Mouse (Mus musculus) liver, embryonic 16.5 days (tissue): Measurements from ENCODE around the gene Iqck. TPM values are rescaled to one million over a fixed set of nuclear protein-coding genes. Genes with fewer than 3 reads are reported as not detected.

ENCODE experiments used
- ATAC-seq: fragments of 200-750 bp; cut with Nextera tagmentation; 2 replicates; pipeline ENCODE4 v1.8.0; 2017; ENCODE audit warnings: low read depth, mild to moderate bottlenecking, moderate number of reproducible peaks, moderate library complexity
- H3K27ac ChIP-seq: fragments of 300-500 bp; sonication (generic); 2 replicates; pipeline ENCODE4 v1.5.1; 2014; ENCODE audit warnings: mild to moderate bottlenecking, low read length
- H3K27me3 ChIP-seq: fragments of 300-500 bp; sonication (generic); 2 replicates; pipeline ENCODE4 v1.6.1; 2014; ENCODE audit warnings: low read depth, low read length, mixed read lengths; ENCODE audit not compliant: control insufficient read depth, insufficient read depth
- H3K36me3 ChIP-seq: fragments of 300-500 bp; sonication (generic); 2 replicates; pipeline ENCODE4 v1.6.1; 2014; ENCODE audit warnings: mild to moderate bottlenecking; ENCODE audit not compliant: control insufficient read depth, insufficient read depth
- H3K4me1 ChIP-seq: fragments of 300-500 bp; sonication (generic); 2 replicates; pipeline ENCODE4 v1.6.1; 2014; ENCODE audit warnings: low read depth, low read length, mixed read lengths; ENCODE audit not compliant: control insufficient read depth
- H3K4me2 ChIP-seq: fragments of 300-500 bp; sonication (generic); 2 replicates; pipeline ENCODE4 v1.6.1; 2014; ENCODE audit warnings: low read depth, low read length, mixed read lengths
- H3K4me3 ChIP-seq: fragments of 300-500 bp; sonication (generic); 2 replicates; pipeline ENCODE4 v1.5.1; 2014; ENCODE audit warnings: low read depth, mild to moderate bottlenecking, low read length
- H3K9ac ChIP-seq: fragments of 300-500 bp; sonication (generic); 2 replicates; pipeline ENCODE4 v1.6.1; 2014; ENCODE audit warnings: low read depth, low read length
- H3K9me3 ChIP-seq: fragments of 300-500 bp; sonication (generic); replicated peaks from 2 replicates; pipeline ENCODE4 v1.6.1; 2016; ENCODE audit warnings: low read length; ENCODE audit not compliant: control insufficient read depth
- WGBS: fragments of 180-500 bp; shearing (Covaris S2); extraction: QIAGEN DNeasy Blood & Tissue Kit; methylation state at CpG from one replicate; pipeline ENCODE4 v1.1.7; 2014; ENCODE audit not compliant: insufficient replicate concordance; 5-methylcytosine and 5-hydroxymethylcytosine counted together
- polyA plus RNA-seq: library from polyadenylated mRNA; unstranded; fragments of >200 nt; fragmentation: Nextera tagmentation; extraction: Ambion mirVana; gene quantifications from 2 replicates; pipeline ENCODE4 v1.2.1, GENCODE M21; 2015

Gene Iqck
- polyA plus RNA-seq, 1 experiment from 2014 or later, result 0.26 TPM

DNA sequence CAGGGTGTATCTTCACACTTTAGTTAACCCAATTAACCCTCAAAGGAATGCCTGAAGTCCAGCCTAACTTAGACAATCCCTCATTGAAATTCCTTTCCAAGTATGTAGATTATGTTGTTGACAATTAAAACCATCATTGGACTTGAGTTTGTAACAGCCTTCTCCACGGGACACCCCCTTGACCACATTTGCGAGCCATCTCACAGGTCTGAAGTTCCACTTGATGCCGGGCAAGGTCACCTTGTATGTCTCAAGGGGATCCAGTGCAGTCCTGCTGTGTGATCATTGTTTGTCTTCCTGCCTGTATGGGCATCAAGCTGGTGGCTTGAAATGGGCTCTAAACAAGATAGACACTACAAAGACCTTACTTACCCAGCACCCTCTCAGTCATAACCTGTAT lies 113.3 kb downstream of the Iqck start:
- no peaks in the 10 kb centered on the region for H3K4me1 ChIP-seq
- no peaks in the 10 kb centered on the region for H3K36me3 ChIP-seq
- H3K4me2 ChIP-seq, result no peak overlapping the region
- no peak for ATAC-seq
- no peak overlapping the region for H3K9ac ChIP-seq
- no peaks in the 10 kb centered on the region for H3K9me3 ChIP-seq
- 64% methylated on average over 3 of the region's 3 CpGs for WGBS
- H3K27me3 ChIP-seq, result no peaks in the 10 kb centered on the region
- H3K4me3 ChIP-seq, result no peak overlapping the region
- no peak overlapping the region for H3K27ac ChIP-seq

DNA sequence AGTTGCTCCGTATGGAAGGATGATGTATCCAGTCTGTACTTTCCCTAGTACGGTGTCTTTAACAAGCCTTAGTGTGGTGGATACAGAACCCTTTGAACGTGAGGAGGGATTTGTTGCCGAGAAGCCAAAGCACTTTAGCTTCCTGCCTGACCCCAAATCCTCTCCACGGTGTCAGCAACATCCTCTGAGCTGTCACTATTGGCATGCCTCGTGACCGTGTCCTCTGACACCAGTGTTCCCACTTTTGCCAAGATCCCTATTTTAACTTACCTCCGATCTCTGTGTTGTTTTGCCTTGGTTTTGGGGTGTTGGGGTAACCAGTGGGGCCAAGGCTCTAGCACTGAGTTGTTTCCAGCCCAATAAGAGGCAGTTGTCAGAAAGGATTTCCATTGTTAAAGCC lies 115.9 kb downstream of the Iqck start:
- no peak overlapping the region for H3K4me3 ChIP-seq
- no peak overlapping the region for H3K27ac ChIP-seq
- no peak for ATAC-seq
- no peaks in the 10 kb centered on the region for H3K9me3 ChIP-seq
- 63% methylated on average over 8 of the region's 8 CpGs for WGBS
- no peak overlapping the region for H3K9ac ChIP-seq
- no peak overlapping the region for H3K4me2 ChIP-seq
- H3K4me1 ChIP-seq, result no peaks in the 10 kb centered on the region
- no peaks in the 10 kb centered on the region for H3K36me3 ChIP-seq
- no peaks in the 10 kb centered on the region for H3K27me3 ChIP-seq

- no peak overlapping the region for H3K9ac ChIP-seq
- H3K4me2 ChIP-seq, result no peak overlapping the region
- H3K9me3 ChIP-seq, result no peaks in the 10 kb centered on the region
- H3K4me1 ChIP-seq, result no peaks in the 10 kb centered on the region
- no peak overlapping the region for H3K27ac ChIP-seq
- no peak for ATAC-seq
- H3K27me3 ChIP-seq, result no peaks in the 10 kb centered on the region
- 63% methylated on average over 5 of the region's 5 CpGs for WGBS
- H3K4me3 ChIP-seq, result no peak overlapping the region
- no peaks in the 10 kb centered on the region for H3K36me3 ChIP-seq
Measured at GRCm38 (mm10) chr7:118972306-118972705, 116.8 kb downstream of the Iqck start.

DNA sequence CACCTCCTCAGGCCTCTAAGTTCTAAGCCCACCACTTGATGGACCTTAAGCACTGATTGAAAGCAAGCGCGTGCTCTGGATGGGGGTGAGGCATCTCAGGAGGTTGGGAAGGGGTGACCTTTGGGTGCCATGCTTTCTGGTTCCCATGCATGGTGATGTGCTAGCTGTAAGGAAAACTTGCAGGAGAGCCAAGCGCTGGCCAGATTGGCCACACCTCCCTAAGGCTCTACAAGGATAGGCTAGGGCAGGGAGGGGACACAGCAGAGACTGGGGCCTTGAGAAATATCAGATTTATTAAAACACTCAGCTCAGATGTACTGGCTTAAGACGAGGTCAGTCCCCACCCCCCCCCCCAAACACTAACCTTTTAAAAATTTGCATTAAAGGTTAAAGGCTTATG lies 117.8 kb downstream of the Iqck start:
- Histone ChIP-seq H3K9me3 (no peaks in the 10 kb centered on the region), H3K9ac (no peak overlapping the region), H3K27me3 (no peaks in the 10 kb centered on the region), H3K36me3 (no peaks in the 10 kb centered on the region), H3K4me3 (no peak overlapping the region), H3K4me1 (no peaks in the 10 kb centered on the region), H3K4me2 (no peak overlapping the region), H3K27ac (no peak overlapping the region)
- WGBS, result 68% methylated on average over 4 of the region's 4 CpGs
- ATAC-seq, result no peak

- 61% methylated on average over 3 of the region's 3 CpGs for WGBS
- ATAC-seq, result no peak
- Histone ChIP-seq H3K4me3 (no peak overlapping the region), H3K9ac (no peak overlapping the region), H3K4me2 (no peak overlapping the region), H3K4me1 (no peaks in the 10 kb centered on the region), H3K27ac (no peak overlapping the region), H3K27me3 (no peaks in the 10 kb centered on the region), H3K9me3 (no peaks in the 10 kb centered on the region), H3K36me3 (no peaks in the 10 kb centered on the region)
Measured at GRCm38 (mm10) chr7:118975837-118976236, 120.3 kb downstream of the Iqck start.

GRCm38 (mm10) chr7:118976414-118977166 lies 121.0 kb downstream of the Iqck start:
- no peaks in the 10 kb centered on the region for H3K27me3 ChIP-seq
- no peak overlapping the region for H3K9ac ChIP-seq
- 25% methylated on average over 14 of the region's 14 CpGs for WGBS
- no peaks in the 10 kb centered on the region for H3K36me3 ChIP-seq
- H3K4me3 ChIP-seq, result no peak overlapping the region
- no peaks in the 10 kb centered on the region for H3K4me1 ChIP-seq
- ATAC-seq, result no peak
- H3K9me3 ChIP-seq, result no peaks in the 10 kb centered on the region
- H3K27ac ChIP-seq, result no peak overlapping the region
- H3K4me2 ChIP-seq, result no peak overlapping the region

DNA sequence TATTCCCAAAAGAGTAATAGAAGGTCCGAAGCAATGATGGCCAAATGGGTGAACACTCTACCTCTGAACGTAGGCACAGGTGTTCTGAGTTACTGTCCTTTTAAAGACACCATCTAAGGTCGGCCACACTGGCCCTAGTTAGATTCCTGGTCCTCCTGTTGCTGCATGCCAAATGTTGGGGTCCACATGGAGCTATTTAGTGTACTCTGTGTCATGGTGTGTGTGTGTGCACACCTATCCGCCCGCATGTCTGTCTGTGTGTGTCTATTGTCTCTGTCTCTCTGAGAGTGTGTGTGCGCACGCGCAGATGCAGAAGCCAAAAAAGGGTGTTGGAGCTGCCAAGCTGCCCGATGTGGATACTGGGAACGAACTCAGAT lies 121.6 kb downstream of the Iqck start:
- no peak overlapping the region for H3K4me3 ChIP-seq
- no peak overlapping the region for H3K27ac ChIP-seq
- no peaks in the 10 kb centered on the region for H3K4me1 ChIP-seq
- WGBS, result 72% methylated on average over 10 of the region's 10 CpGs
- H3K36me3 ChIP-seq, result no peaks in the 10 kb centered on the region
- no peaks in the 10 kb centered on the region for H3K9me3 ChIP-seq
- no peak overlapping the region for H3K9ac ChIP-seq
- no peak overlapping the region for H3K4me2 ChIP-seq
- H3K27me3 ChIP-seq, result no peaks in the 10 kb centered on the region
- ATAC-seq, result no peak

DNA sequence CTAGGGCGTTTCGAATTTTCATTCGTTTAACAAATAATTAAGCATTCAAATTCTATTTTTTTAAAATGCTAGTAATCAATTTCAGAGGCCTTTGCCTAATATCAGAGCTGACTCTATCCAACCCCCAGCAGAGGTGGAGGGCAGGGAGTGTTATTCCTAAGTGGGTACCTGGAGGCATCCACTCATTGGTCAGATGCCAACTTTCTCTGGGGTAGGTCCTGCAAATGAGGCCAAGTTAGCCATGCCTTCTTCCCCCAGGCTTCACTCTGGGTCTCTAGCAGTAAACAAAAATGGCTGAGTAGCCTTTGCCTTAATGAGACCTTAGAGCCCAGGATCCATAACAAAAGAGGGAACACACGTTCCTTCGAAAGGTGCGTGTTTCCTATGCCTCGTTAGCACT lies 123.6 kb downstream of the Iqck start:
- ATAC-seq, result no peak
- no peak overlapping the region for H3K27ac ChIP-seq
- H3K4me2 ChIP-seq, result no peak overlapping the region
- H3K9me3 ChIP-seq, result no peaks in the 10 kb centered on the region
- H3K4me3 ChIP-seq, result no peak overlapping the region
- 80% methylated on average over 7 of the region's 7 CpGs for WGBS
- H3K4me1 ChIP-seq, result no peaks in the 10 kb centered on the region
- H3K9ac ChIP-seq, result no peak overlapping the region
- no peaks in the 10 kb centered on the region for H3K27me3 ChIP-seq
- H3K36me3 ChIP-seq, result no peaks in the 10 kb centered on the region

- H3K27me3 ChIP-seq, result no peaks in the 10 kb centered on the region
- no peaks in the 10 kb centered on the region for H3K9me3 ChIP-seq
- no peak overlapping the region for H3K4me2 ChIP-seq
- H3K36me3 ChIP-seq, result no peaks in the 10 kb centered on the region
- ATAC-seq, result no peak
- H3K4me1 ChIP-seq, result no peaks in the 10 kb centered on the region
- H3K9ac ChIP-seq, result no peak overlapping the region
- 59% methylated on average over 9 of the region's 9 CpGs for WGBS
- no peak overlapping the region for H3K4me3 ChIP-seq
- no peak overlapping the region for H3K27ac ChIP-seq
Measured at GRCm38 (mm10) chr7:118979708-118980107, 124.2 kb downstream of the Iqck start.
